Mouse (Mus musculus) lung, postnatal 14 days (tissue): ENCODE data around the gene Gpx4.

Experiments
- DNase-seq: peaks from one replicate; pipeline ENCODE4 v3.0.0; 2021

Gpx4 gene

DNA sequence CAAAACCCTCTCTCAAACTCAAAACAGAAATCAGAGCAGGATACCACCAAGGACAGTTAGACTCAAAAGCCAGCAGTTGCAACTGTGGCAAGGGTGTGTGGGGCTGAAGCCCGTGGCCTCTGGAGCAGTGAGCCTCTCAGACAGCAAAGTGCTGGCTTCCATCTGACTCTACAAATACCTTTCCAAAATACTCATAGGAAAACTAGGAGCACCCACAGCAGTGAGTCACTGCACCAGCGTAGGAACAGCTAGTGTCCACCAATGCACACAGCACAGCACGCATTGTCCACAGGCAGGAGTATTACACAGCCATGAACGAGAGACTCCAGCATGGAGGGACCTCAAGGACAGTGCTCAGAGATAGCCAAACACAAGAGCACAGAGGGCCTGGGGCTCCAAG lies 29.4 kb downstream of the Gpx4 start:
- no peak for DNase-seq

DNA sequence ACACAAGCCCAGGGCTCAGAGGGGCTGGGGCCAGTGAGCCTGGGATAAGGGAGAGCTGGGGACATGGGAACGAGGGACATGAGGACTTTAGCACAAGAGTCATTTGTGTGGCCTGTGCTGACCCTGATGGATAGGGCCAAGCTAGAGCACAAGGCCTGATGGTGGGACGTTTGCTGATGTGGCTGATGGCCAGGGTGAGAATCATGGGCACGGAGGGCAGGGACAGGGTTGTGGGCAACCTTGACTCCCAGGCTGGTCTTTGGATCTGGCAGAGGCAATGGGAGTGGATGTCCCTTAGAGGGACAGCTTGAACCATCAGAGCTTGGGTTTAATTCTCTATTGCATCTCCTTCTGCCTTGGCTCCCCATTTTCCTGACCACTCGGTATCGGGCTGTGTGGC lies 30.3 kb downstream of the Gpx4 start:
- DNase-seq = no peak

DNA sequence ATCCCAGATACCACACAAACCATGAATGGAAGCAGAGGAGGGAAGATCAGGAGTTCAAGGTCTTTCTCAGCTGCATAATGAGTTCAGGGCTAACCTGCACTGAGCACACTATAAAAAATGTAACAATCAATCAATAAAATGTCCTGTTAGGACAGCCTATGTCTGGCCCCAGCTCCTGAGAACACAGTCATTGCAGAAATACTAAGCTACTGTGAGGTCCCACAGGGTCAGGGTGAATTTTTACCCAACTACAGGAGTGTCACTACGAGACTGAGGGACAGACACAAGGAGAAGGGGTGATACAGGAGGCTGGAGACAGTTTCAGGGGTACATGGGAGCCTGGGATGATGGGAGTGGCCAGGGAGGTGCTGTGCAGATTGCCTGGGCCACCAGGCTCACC lies 31.4 kb downstream of the Gpx4 start:
- DNase-seq = no peak

DNA sequence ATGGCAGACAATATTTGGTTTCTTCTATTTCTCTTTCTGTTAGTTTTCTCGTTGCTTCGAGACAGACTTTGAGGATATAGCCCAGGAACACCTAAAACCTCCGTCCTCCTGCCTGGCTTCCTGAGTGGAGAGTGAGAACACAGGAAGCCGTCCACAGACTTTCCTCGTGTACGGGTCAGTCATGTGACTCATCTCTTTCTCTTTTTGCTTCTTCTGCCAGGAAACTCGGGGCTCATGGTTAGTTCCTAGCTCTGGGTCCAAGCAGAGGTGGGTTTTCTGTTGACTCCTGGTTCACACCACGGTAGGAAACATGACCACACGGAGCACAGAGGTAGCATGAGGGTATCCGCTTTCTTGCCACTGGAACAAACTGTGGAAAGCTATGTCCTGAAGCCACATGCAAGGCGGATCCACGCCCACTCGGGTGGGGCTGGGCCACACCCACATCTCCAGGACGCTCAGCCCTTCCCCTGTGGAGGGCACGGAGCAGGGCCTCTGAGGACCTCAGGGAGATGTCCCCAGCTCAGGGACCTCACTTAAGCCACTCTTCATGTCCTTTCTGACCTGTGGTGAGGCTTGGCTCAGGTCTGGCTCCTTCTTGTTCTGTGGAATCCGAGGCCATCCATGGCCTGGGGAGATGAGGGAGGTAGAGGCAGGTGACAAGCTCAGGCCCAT lies 33.6 kb downstream of the Gpx4 start:
- DNase-seq = no peak

DNA sequence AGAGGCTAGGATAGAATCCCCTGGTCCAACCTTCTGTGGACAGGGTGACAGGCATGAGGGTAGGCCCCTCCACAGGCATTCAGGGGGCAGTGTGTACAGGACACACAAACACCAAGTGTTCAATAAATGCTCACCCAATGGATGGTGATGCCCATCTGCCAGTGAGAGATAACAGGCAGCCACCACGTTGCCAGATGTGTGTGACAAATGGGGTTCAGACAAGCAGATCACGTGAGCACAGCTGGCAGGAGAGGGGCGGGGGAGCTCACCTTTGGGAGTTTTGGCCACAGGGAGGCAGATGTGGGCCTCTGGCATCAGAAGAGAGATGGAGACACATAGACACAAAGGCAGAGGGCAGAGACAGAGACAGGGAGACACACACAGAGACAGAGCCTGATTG lies 34.1 kb downstream of the Gpx4 start:
- DNase-seq = no peak

DNA sequence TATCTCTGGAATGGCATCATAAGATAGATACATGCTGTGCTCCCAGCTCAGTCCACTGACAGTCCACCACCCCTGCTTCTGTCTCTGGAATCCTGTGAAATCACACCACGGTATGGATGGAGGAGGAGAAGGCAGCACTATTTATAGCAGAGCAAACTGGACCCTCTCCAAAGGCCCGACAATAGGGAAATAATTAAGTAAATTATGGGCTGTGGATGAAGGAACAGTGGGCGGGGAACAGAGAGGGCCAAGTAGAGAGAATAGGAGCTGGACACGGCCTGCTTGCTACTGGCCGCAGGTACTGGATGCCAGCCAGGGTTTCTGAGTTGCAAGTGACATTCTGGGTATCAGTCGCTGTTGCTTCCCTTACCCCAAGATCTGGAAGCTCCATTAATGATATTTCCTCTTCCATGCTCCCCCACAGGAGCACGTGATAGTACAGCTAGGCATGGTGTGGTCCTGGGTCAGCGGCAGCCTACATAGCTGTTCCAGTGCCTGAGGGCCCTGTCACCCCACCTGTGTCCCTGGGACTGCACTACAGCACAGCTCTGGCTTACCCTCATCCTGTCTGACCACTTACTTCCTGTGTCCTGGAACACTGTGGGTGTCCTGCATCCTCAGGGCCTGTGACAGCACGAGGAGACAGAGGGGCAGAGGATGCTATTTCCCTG lies 38.0 kb downstream of the Gpx4 start:
- peak; percentile 74 for DNase-seq

DNA sequence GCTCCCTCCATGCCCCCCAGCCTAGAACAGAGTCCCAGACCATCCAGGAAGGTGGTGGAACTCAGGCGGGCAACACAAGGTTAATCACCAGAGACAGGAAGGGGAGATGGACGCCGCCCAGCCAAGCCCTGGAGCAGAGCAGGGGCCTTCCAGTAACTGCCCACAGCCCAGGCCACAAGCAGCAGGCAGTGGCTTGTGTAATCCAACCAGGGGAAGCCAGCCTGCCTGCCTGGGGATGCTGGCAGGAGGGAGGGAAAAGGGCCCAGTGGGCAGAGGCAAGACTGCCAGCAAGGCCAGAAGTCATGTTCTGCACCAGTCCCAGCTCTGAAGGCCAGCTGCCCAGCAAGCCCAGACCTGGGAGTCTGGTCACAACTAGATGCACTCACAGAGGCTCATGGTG lies 39.9 kb downstream of the Gpx4 start:
- DNase-seq = peak; percentile 49

DNA sequence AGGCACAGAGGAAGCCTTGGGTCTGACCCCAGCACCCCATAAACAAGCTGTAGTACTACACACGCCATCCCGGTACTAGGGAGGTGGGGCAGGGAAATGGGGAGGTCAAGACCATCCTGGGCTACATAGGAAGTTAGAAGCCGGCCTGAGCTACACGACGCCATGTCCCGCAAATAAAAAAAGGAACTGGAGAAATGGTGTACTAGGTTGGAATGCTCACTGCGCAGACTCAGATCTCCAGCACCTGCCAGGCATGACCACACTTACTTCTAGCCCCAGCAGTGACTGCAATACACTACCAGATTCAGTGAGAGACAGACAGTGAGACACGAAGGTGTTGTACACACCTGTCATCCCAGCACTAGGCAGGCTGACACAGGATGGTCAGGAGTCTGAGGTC lies 40.5 kb downstream of the Gpx4 start:
- DNase-seq = no peak

DNA sequence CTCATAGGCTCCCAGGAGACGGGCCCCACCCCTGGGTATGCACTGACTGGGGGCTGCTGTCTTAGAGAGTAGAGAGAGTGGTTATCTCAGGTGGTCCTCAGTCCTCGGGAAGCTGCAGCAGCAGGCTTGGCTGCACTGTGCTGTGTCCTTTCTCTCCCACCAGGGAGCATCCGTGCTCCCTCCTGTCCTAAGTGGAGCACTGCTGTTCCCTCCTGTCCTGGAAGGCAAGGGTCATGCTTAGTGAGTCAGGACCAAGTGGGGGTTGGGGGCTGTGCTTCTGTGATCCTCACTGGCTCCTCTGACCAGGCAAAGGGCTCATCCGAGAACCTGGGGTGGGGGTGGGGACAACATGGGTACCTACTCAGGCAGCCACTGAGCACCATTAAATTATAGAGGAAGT lies 42.2 kb downstream of the Gpx4 start:
- no peak for DNase-seq

DNA sequence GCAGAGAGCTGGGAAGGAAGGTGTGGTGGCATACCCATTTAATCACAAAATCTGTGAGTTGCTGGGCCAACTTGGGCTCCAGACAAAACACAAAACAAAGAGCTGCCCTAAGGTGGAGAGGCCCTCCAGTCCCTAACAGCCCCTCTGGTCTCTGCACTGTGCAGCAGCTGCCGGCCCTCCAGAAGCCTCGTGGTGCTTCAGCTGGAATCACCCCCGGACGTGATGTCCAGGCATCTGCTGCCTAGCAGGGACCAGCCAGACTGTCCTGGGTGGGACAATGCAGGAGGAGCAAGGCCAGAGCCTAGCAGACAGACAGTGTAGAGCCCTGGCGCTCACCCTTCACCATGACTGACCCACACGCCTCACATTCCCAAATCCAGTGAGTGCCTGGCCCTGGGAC lies 44.6 kb downstream of the Gpx4 start:
- no peak for DNase-seq

DNA sequence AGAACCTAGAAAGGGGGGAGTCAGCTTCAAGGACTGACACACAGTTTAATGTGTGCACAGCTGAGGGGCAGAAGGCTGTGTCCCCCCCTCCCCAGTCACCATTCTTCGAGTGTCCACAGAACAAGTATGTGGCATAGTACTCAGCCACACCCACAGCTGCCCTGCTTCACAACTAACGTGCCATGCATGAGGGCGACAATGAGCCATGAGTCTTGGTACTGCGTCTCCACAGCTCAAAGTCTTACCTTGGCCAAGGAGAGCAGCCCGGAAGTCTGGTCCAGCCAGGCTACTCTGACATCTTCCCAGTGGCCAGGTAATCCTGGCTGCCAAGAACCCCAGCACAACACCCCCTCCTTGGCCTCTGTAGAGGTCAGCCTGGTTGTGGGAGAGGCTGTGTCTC lies 45.7 kb downstream of the Gpx4 start:
- no peak for DNase-seq

DNA sequence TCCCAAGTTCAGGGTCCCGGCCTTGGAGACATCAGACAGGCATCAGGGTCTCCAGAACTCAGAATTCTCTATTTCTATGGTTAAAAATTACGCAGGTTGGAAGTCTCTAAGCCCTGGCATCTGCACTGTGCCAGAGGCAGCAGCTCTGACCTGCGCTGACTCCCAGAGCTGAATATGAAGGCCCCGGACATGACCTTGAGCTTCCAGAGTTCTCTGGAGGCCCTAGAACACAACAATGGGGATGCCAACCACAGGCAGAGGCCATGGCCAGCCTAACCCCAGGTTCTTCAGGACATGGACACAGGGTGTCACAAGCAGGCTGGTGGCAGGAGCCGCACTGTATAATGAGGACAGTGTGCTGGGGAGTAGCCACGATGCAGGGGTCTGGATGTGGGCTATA lies 47.1 kb downstream of the Gpx4 start:
- no peak for DNase-seq

DNA sequence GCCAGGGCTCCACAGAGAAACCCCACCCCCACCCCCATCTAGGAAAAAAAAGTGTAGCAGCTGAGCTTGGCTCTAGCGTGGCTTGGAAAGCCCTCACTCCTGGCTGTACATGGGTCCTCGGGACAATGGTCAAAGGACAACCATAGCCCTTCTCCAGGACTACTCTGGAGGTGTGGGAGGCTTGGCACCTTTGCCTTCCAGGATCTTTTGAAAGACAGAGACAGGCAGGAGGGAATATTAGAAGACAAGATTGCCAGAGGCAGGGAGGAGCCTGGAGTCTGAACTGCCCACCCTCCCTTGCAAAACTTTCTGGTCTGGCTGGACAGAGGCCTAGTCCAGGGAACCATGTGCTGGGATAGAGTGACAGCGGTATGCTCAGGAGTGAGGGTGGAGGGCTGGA lies 47.7 kb downstream of the Gpx4 start:
- DNase-seq = no peak

DNA sequence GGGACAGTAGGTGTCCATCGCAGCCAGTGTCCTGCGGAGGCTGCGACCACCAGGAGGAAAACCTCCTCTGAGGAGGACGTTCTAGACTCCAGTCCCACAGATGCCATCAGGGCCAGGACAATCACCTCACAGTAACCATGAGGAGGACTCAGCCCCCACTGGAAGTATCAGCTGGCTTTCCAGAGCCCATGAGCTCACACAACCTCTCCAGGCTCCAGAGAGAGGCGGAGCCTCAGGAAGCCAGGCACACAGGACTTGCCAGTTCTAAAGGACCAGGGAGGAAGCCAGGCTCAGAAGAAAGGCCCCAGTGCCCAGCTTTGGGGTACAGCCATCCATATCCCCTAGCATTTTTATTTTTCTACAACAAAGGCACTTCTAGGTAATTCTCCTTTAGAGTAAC lies 48.6 kb downstream of the Gpx4 start:
- no peak for DNase-seq

DNA sequence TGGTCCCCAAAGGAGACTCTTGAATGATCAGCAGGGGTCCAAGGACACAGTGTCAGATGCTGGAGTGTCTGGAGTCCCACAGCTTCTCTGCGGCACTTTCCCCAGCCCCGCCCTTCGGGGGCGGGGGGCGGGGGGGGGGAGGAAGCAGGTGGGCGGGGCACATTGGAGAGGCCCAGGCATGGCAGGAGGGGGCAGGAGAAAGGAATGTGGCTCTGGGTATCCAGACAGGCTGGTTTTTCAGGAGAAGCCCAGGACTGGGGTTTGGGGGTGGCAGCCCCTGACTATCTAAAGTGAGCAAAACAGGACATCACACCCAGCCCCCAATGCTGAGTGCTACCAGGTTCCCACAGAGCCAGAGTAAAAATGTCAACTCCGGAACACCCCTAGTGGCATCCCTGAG lies 50.3 kb downstream of the Gpx4 start:
- no peak for DNase-seq

DNA sequence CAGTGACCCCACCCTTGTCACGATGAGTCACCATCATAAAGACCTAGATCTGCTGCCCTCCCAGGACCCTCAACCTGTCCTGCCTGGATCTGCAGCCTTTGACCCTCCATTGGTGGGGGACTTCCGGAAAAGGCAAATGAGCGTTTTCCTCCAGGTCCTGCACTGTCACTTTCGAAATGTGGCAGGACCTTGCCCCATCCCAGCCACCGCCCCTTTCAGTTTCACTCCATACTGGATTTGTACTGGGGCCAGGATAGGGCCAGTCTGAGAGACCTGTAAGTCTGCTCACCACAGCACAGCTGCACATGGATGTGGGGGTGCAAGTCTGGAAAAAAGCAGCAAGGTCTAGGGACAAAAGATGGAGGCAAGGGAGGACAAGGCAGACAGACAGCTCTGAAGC lies 51.7 kb downstream of the Gpx4 start:
- no peak for DNase-seq

DNA sequence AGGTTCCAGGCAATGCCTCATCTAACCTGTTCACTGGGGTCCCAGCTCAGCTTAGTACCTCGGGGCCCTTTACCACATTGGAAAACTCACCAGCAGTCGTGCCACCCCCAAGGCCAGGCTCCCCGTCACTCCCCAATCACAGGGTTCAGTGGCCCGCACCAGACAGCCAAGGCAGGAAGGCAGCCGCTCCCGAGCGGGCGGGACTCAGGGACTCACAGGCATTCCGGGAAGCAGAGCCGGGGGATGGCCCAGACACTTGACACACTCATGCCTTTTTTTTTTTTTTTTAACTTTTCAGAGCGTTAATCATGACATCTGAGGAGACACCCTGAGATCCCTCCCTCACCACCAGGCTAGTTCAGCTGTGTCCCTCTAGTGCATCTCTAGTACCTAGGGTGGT lies 54.0 kb downstream of the Gpx4 start:
- DNase-seq = peak; percentile 61

DNA sequence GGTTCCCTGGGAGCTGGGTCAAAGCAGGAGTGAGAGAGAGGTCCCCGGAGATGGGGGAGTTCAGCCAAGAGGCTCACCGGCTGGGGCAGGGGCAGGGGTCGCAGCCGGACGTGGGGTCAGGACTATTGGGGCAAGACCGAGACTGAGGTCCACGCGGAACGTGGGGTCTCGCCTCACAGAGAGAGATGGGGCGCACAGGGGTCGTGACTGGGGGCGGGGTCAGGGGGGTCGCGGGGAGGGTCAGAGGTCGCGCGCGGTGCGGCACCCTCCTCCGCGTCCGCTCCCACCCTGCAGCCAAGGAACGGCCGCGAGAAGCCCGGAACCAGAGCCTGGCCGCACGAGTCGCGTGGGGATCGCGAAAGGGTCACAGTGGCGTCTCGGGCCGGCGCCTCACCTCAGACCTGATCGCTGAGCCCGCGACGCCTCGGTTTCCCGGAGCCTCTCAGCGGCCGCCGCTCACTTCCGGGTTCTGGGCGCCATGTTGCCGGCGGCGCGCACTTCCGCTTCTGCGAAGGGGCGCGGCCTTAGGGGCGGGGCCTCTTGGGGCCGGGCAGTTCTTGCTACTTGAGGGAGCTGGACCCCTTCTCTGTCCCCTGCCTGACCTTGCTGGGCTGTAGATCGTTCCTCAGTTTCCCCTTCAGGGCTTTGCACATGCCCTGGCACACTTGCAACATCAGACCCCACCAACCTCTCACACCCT lies 55.4 kb downstream of the Gpx4 start:
- DNase-seq = peak; percentile 90

DNA sequence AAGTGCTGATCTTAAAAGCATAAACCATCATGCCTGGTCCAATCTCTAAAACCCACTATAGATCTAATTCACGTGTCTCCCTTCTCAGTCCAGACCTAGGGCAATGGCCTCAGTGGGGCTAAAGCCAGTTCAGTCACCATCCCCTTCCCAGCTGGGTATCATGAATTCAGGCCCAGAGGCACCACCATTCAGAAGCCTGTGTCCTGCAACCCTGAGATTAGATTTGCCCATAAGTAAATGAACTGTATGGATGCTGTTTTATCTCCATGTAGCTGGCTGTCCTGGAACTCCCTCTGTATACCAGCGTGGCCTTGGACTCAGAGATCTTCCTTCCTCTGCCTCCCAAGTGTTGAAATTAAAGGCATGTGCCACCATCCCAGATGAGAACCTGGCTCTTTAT lies 56.1 kb downstream of the Gpx4 start:
- DNase-seq = no peak

DNA sequence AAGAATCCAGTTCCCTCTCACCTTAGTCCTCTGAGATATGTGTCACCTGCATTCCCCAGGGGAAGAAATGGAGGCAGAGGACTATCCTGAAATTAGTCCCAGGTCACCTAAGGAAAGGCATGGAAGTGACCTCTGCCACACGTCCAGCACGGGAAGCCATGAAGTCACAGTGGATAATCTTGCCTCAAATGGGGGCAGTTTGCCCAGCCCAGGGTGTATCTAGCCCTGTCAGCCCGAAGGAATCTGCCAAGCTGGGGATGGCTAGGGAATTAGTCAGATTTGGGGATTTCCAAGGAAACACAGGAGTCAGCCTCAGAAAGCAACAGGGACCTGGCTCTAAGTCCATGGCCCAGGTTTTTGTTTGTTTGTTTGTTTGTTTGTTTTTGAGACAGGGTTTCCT lies 57.2 kb downstream of the Gpx4 start:
- DNase-seq = no peak

DNA sequence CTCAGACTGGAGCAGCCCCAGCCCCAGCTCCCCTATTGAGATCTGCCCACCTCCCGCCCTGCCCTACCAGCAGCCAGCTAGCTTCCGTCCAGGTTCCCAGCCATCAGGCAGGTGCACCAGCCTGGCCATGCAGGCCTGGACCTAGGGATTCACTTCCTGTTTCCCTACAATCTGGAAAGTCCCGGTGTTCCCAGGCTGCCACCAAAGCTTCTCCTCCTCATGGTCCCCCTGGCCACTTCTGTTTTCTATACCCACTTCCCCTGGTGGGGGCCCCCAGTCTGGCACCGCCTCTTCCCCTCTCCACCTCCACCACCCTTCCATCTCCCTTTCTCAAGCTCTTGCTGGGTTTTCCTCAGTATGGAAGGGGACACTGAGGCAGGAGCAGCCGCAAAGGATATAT lies 58.5 kb downstream of the Gpx4 start, which contains the start of gene Sbno2:
Gene Sbno2, minus strand, starts transcription at position 112 of the 400 bp plus-strand sequence.
- DNase-seq = no peak

DNA sequence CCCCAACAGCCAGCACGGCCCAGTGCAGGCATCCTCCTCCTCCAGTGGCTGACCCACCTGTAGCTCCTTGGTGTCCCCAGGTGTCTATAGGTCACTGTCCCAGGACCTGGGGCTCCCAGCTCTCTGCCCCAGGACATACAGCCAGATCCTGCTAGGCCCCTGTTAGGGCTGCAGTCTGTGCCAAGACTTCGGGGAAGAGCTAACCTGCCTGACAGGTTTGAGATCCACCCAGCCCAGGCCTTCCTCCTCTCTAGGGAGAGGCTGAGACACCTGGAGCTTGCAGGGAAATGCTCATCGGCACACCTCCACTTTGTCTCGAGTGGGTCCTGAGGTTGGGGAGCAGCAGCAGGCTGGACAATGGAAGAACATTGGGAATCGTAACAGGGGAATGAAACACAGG lies 59.0 kb downstream of the Gpx4 start:
- no peak for DNase-seq
